Mouse (Mus musculus): ENCODE results near the gene Zfp871. TPM values are rescaled to one million over a fixed set of nuclear protein-coding genes. Genes with fewer than 3 reads are reported as not detected.

Zfp871 gene
- 68.0 and 91.8 TPM in 2 replicates for polyA plus RNA-seq (2012; ENCODE audit: insufficient read depth, insufficient read length, low replicate concordance, missing spikeins)

DNA sequence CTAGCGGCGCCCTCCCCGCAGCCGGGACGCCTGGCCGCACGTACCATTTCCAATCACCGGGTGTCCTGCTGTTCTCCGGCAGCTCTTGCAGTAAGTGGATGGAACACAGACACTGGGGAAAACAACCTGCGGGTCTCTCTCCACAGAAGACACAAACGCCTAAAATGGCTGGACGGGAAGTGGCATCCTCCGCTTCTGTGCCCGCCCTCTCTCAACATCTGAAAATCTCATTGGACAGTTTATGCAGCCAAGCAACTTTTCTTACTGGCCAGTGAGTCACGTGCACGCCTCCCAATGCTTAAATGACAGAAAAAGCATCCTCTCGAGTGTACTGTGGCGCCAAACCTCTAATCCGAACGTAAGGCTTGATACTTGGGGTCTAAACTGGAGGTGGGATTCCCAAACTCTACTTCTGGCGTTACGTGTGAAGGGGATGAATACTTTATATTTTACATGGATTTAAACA, at the start of gene Zfp871:
Gene Zfp871 (minus strand): TSS at position 194 of the 466 bp plus-strand sequence.
- Histone ChIP-seq H3K27ac (ENCODE audit: insufficient read depth, low read depth, low read length) (peak within 1 kb of the TSS; percentile 83), H3K4me3 (ENCODE audit: insufficient read depth, low read depth, low read length) (peak within 1 kb of the TSS; percentile 78), H3K4me1 (ENCODE audit: control insufficient read depth, insufficient read depth, low read length) (0 out of 2 replicates have a peak, but pooled peaks cover 3% of the 10 kb centered on the region)
- peak; percentile 80 for TF ChIP-seq POLR2A (IDR thresholded peaks at IDR 0.05; ENCODE audit: insufficient read depth, low read depth, low read length)
- TF ChIP-seq CTCF (IDR thresholded peaks at IDR 0.05; ENCODE audit: insufficient read depth, low read depth, low read length): no peak
- whole genome bisulfite sequencing: under 1% methylated on average over 22 of the region's 22 CpGs

DNA sequence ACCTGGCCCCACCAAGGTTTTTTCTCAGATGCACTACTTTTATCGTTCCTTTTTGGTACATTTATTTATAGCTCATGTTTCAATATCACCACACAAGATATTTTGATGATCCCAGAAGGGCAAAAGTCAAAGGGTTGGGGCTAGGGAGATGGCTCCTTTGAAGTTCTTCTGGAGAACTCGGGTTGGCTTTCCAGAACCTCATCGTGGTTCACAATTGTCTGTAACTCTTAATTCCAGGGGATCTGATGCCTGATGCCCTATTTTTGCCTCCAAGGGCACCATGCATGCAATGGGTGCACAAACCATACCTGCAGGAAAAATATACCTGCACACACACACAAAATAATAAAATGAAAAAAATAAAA, 42.3 kb upstream of the Zfp871 start:
- 34% methylated on average over 3 of the region's 3 CpGs for WGBS
- TF ChIP-seq POLR2A (IDR thresholded peaks at IDR 0.05; ENCODE audit: insufficient read depth, low read depth, low read length) (no peak), CTCF (IDR thresholded peaks at IDR 0.05; ENCODE audit: insufficient read depth, low read depth, low read length) (no peak)
- Histone ChIP-seq H3K4me1 (ENCODE audit: control insufficient read depth, insufficient read depth, low read length) (no peaks in the 10 kb centered on the region), H3K27ac (ENCODE audit: insufficient read depth, low read depth, low read length) (no peak overlapping the region), H3K4me3 (ENCODE audit: insufficient read depth, low read depth, low read length) (no peak overlapping the region; the same call in 1 of the 2 replicates)

DNA sequence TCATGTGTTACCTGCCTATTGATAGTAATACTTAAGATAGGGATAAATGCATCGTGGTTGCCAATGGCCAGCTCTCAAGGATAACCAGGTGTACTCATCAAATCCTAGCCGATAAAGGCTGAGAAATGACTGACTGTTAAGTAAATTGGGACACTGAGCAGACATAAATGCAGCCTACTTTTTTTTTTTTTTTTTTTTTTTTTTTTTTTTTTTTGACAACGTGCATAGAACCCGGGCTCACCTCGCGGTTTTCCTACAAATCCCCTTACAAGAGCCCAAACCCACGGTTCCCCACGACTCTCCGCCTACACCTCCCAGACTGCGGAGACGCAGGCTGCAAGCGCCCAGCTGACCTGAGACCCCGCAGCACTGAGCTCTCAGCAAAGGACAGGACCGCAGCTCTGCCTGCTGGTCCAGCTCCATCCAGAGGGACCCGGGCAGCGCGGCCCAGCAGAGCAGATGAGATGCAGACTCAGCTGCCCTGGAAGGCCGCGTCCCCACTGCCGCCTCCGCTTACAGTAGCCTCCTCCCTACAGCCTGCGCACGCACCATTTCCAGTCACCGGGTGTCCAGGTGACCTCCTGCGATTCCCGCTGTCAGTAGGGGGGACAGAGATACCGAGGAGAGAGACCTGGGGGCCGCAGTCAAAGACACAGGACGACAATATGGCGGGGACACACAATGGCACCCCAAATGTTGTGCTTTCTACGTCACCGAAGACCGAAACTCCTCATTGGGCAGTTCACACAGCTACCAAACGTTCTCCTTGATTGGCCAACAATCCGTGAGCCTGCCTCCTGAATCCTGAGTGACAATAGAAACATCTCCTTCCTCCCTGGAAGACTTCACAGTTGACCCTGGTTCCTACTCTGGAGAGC, 41.7 kb upstream of the Zfp871 start, which contains the start of gene Zfp799:
Gene Zfp799 (minus strand): TSS at position 722 of the 878 bp plus-strand sequence.
- no peak for TF ChIP-seq CTCF (IDR thresholded peaks at IDR 0.05; ENCODE audit: insufficient read depth, low read depth, low read length)
- peak; percentile 43; the same call in 1 of the 2 replicates for TF ChIP-seq POLR2A (IDR thresholded peaks at IDR 0.05; ENCODE audit: insufficient read depth, low read depth, low read length)
- H3K4me3 ChIP-seq (ENCODE audit: insufficient read depth, low read depth, low read length): peak within 1 kb of the TSS; percentile 63
- WGBS: 1% methylated on average over 35 of the region's 35 CpGs
- H3K27ac ChIP-seq (ENCODE audit: insufficient read depth, low read depth, low read length): peak within 1 kb of the TSS; percentile 89
- no peaks in the 10 kb centered on the region for H3K4me1 ChIP-seq (ENCODE audit: control insufficient read depth, insufficient read depth, low read length)

DNA sequence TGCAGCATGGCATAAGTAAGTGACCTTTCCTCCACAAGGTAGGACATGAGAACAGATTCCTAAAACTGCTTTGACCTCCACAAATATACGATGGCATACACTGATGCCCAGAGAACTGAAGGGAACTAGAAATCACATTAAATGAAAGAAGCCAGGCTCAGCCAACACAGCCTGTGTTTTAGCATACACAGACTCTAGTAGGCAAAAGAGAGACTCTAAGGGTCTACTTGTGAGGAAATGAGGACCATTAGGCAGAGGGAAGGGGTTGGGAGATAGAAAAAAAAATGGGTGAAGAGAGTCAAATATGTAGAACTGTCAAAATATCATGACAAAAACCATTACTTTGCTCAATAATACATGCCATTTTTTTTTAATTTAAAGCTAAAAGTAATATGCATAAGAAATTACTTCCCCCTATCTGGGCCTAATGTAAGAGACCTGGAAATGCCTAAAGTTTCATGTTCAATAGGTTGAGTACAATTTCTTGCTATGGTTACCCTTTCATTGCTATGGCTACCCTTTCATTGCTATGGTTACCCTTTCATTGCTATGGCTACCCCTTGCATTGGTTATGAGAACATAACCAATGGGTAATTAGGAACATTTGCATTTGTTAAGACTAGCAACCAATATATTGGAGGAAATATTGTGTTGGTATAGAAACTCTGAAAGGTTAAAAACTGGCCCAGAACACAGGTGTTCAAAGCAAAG, 28.1 kb upstream of the Zfp871 start:
- H3K27ac ChIP-seq (ENCODE audit: insufficient read depth, low read depth, low read length): no peak overlapping the region
- H3K4me1 ChIP-seq (ENCODE audit: control insufficient read depth, insufficient read depth, low read length): no peaks in the 10 kb centered on the region
- 29% methylated on average over 1 of the region's 1 CpGs for WGBS
- no peak overlapping the region for H3K4me3 ChIP-seq (ENCODE audit: insufficient read depth, low read depth, low read length)
- TF ChIP-seq POLR2A (IDR thresholded peaks at IDR 0.05; ENCODE audit: insufficient read depth, low read depth, low read length): no peak
- no peak for TF ChIP-seq CTCF (IDR thresholded peaks at IDR 0.05; ENCODE audit: insufficient read depth, low read depth, low read length)

DNA sequence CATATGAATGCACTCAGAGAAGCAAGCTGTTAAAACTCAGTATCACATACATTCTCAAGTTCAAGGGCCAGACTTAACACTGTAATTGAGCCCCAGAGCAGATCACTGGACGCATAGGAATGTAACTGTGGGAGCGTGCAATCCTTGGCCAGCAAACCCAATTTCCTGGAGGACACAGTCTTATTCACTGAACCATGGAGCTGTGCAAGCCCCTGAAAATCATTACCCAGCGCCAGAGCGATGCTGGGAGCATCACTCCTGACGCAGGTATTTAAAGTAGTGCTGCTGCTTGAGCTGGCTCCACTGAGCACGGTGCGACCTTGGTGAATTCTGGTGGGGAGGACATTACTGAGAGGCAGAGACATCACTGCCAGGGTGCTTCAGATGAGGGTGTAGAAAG, 26.0 kb upstream of the Zfp871 start:
- 83% methylated on average over 7 of the region's 7 CpGs for WGBS
- no peak for TF ChIP-seq POLR2A (IDR thresholded peaks at IDR 0.05; ENCODE audit: insufficient read depth, low read depth, low read length)
- TF ChIP-seq CTCF (IDR thresholded peaks at IDR 0.05; ENCODE audit: insufficient read depth, low read depth, low read length): no peak
- H3K4me1 ChIP-seq (ENCODE audit: control insufficient read depth, insufficient read depth, low read length): no peaks in the 10 kb centered on the region
- no peak overlapping the region for H3K4me3 ChIP-seq (ENCODE audit: insufficient read depth, low read depth, low read length)
- no peak overlapping the region for H3K27ac ChIP-seq (ENCODE audit: insufficient read depth, low read depth, low read length)

DNA sequence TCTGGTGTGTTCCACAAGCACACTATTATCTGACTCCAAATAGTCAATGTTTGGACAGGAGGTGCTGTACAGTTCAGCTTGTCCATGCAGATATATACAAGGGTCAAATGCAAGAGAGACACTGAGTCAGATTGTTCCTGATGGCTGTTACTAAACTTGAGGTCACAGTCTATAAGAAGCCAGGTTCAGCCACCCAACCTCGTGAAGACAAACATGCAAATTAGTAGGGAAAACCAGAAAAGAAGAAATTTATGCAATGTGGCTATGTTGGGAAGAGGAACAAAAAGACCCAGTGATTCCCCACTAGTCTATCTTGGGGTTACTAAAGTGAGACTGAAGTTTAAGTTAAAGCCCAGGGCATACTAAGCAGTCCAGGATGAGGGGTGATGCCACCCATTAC, 22.6 kb upstream of the Zfp871 start:
- WGBS: 27% methylated on average over 1 of the region's 1 CpGs
- 0 out of 2 replicates have a peak, but pooled peaks cover 2% of the 10 kb centered on the region for H3K4me1 ChIP-seq (ENCODE audit: control insufficient read depth, insufficient read depth, low read length)
- no peak for TF ChIP-seq CTCF (IDR thresholded peaks at IDR 0.05; ENCODE audit: insufficient read depth, low read depth, low read length)
- no peak for TF ChIP-seq POLR2A (IDR thresholded peaks at IDR 0.05; ENCODE audit: insufficient read depth, low read depth, low read length)
- no peak overlapping the region for H3K27ac ChIP-seq (ENCODE audit: insufficient read depth, low read depth, low read length)
- no peak overlapping the region for H3K4me3 ChIP-seq (ENCODE audit: insufficient read depth, low read depth, low read length)

DNA sequence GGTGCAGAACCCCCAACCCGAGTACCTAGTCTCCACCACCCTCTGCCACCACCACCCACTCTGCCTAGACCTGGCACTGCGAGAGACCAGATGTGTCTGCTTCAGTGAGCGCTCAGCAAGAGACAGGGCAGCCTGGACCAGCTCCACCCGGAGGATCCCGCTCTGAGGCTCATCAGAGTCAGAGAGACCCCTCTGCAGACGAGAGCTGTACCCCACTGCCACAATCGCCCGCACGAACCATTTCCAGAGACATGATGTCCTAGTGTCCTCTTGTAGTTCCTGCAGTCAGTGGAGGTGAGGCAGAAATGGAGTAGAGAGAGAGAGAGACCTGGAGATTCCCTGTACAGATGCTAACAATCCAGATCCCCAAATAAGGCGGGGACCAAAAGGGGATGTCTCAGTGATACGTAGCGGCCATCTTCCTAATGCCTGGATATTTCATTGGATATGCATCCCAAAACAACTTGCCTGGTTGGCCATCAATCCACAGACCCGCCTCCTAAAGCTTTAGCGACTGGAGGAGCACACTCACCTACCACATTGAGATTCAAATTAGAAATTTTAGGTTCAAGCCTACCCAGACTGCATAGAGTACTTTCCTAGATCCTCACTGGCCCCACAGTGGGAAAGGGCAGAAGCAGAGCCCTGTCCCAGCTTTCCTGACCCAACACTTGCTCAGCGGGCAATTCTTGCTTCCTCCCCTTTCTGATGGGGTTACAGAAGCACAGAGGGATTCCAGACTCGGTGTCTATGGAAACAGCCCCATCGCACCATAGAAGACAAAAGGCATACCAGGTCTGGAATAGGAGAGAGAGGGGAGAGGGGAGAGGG, 21.7 kb upstream of the Zfp871 start, which contains the start of gene Zfp811:
Gene Zfp811 (minus strand): TSS at position 388 of the 831 bp plus-strand sequence.
- Histone ChIP-seq H3K4me3 (ENCODE audit: insufficient read depth, low read depth, low read length) (peak within 1 kb of the TSS; percentile 73), H3K4me1 (ENCODE audit: control insufficient read depth, insufficient read depth, low read length) (0 out of 2 replicates have a peak, but pooled peaks cover 2% of the 10 kb centered on the region), H3K27ac (ENCODE audit: insufficient read depth, low read depth, low read length) (peak within 1 kb of the TSS; percentile 49; the same call in 1 of the 2 replicates)
- TF ChIP-seq POLR2A (IDR thresholded peaks at IDR 0.05; ENCODE audit: insufficient read depth, low read depth, low read length) (0 out of 2 replicates have a peak, but pooled peaks have one; percentile 28), CTCF (IDR thresholded peaks at IDR 0.05; ENCODE audit: insufficient read depth, low read depth, low read length) (no peak)
- WGBS: 2% methylated on average over 17 of the region's 17 CpGs

DNA sequence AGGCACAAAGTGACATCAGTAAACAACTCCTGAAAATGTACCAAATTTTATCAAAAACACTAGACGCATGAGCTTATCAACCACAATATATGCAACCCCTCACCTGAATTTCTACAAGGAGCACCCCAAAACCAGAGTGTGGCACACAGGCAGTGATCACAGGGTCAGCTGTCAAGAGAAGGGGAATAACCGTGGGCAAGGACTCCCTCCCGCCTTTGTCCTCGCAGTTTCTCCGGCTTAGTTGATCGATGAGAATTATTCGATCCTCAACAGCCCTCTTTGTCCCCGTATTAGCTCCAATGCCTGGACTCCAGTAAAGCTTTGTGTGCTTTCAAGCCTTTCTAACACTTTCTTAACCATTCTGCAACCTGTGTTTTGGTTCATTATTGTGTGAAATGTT, 20.8 kb upstream of the Zfp871 start:
- H3K4me1 ChIP-seq (ENCODE audit: control insufficient read depth, insufficient read depth, low read length): 0 out of 2 replicates have a peak, but pooled peaks cover 2% of the 10 kb centered on the region
- WGBS: 4% methylated on average over 8 of the region's 8 CpGs
- TF ChIP-seq CTCF (IDR thresholded peaks at IDR 0.05; ENCODE audit: insufficient read depth, low read depth, low read length) (no peak), POLR2A (IDR thresholded peaks at IDR 0.05; ENCODE audit: insufficient read depth, low read depth, low read length) (no peak)
- H3K27ac ChIP-seq (ENCODE audit: insufficient read depth, low read depth, low read length): peak overlapping the region; percentile 23; the same call in 1 of the 2 replicates
- H3K4me3 ChIP-seq (ENCODE audit: insufficient read depth, low read depth, low read length): peak overlapping the region; percentile 46

All from olfactory bulb, adult 2 months (tissue).